29 mouse cellular contexts compared by ENCODE assay signal in the genomic region with DNA sequence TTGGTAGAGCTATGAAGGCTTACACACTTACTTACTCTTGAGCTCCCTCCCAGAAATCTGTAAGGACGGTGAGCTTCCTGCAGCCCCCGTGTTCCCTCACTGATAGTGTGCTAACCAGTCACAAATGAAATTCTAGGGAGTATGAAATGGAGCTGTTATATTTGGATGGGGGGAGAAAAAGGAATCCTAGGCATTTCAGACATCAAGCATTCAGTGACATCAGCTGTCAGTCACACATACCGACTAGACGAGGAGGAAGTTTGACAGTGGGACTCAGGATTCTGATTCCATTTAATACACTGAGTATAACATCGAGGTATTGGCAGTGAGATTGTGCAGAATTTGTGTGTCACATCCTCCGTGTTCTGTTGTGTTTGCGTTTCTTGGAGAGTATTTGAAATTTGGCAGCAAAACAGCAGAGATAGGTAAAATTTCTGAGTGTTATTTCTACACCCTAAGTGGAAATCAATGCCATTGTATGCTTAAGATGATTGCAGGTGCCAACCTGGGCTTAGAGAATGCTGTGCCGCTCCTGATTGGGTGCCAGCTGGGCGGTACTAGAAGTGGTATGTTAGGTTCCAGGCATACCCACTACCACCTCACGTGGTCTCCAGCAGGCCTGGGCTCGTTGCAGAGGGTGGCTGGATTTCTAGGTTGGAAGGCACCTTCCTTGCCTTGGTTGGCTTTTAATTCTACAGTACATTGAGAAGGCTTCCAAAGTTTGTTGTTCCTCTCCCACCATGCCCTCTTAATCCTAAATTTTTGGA.
DNase-seq lines count a peak whose midpoint lies in the region; ATAC-seq and TF ChIP-seq lines count a peak whose summit lies in the region.
"Had no signal": no experiment of that assay in that cellular context is flagged by ENCODE, and none has a peak within 500 bp of the region (broad histone marks: within the 10 kb centered on the region; RNA-seq: fewer than 3 reads in every experiment).

No protein-coding gene starts in this region.

- intact Hi-C loops in heart, adult 2 months (cut with DNase I), result no loop called here

- H3K4me1 ChIP-seq in embryonic facial prominence, embryonic 14.5 days (ENCODE audit: control insufficient read depth, insufficient read depth, low read length), result peaks cover 14% of the 10 kb centered on the region
- peaks cover 34% of the 10 kb centered on the region for H3K4me1 ChIP-seq in embryonic facial prominence, embryonic 10.5 days
- peaks cover 25 to 49% of the 10 kb centered on the region in 2 experiments for H3K4me1 ChIP-seq in heart, embryonic 14.5 days (ENCODE audit: control insufficient read depth in 2 of 2, insufficient read depth in 2 of 2, low read length in 2 of 2)
- peaks cover 13% of the 10 kb centered on the region for H3K4me1 ChIP-seq in heart, adult 2 months (ENCODE audit: control insufficient read depth, insufficient read depth, low read length)
- H3K4me1 ChIP-seq in kidney, embryonic 15.5 days, result peaks cover 35% of the 10 kb centered on the region
- H3K4me1 ChIP-seq: midbrain, embryonic 12.5 days; neural tube, embryonic 12.5 days had no signal

- H3K4me2 ChIP-seq in embryonic facial prominence, embryonic 14.5 days (ENCODE audit: low read depth, low read length), result no peak overlapping the region
- peak overlapping the region; percentile 24; the same call in 1 of the 2 replicates for H3K4me2 ChIP-seq in heart, embryonic 14.5 days (ENCODE audit: low read length)
- H3K4me2 ChIP-seq in kidney, embryonic 15.5 days, result no peak overlapping the region
- H3K4me2 ChIP-seq: embryonic facial prominence, embryonic 12.5 days; forebrain, embryonic 12.5 days; lung, embryonic 14.5 days; midbrain, embryonic 12.5 days; neural tube, embryonic 12.5 days had no signal

- no peaks in the 10 kb centered on the region for H3K9me3 ChIP-seq in embryonic facial prominence, embryonic 14.5 days (ENCODE audit: control insufficient read depth, low read length)
- no peaks in the 10 kb centered on the region for H3K9me3 ChIP-seq in embryonic facial prominence, embryonic 10.5 days
- no peaks in the 10 kb centered on the region for H3K9me3 ChIP-seq in heart, embryonic 14.5 days (ENCODE audit: control insufficient read depth, low read length)
- no peaks in the 10 kb centered on the region for H3K9me3 ChIP-seq in kidney, embryonic 15.5 days (replicated peaks)
- H3K9me3 ChIP-seq: embryonic facial prominence, embryonic 12.5 days; forebrain, embryonic 12.5 days; megakaryocyte, embryonic 14.5 days; midbrain, embryonic 12.5 days; neural tube, embryonic 12.5 days had no signal

- no peak overlapping the region for H3K4me3 ChIP-seq in embryonic facial prominence, embryonic 14.5 days (ENCODE audit: low read depth, low read length)
- no peak overlapping the region for H3K4me3 ChIP-seq in embryonic facial prominence, embryonic 10.5 days
- H3K4me3 ChIP-seq in heart, embryonic 14.5 days (ENCODE audit: control insufficient read depth in 1 of 2, insufficient read depth in 1 of 2, low read depth in 1 of 2, low read length in 2 of 2), result no peak overlapping the region
- H3K4me3 ChIP-seq in heart, adult 2 months, result no peak overlapping the region
- no peak overlapping the region for H3K4me3 ChIP-seq in kidney, embryonic 15.5 days (replicated peaks)
- H3K4me3 ChIP-seq: embryonic facial prominence, embryonic 12.5 days; forebrain, embryonic 12.5 days; midbrain, embryonic 12.5 days; myocyte; neural tube, embryonic 12.5 days had no signal

- H3K36me3 ChIP-seq in embryonic facial prominence, embryonic 14.5 days (ENCODE audit: control insufficient read depth, insufficient read depth, low read length), result no peaks in the 10 kb centered on the region
- H3K36me3 ChIP-seq in embryonic facial prominence, embryonic 10.5 days (replicated peaks), result 0 out of 2 replicates have a peak, but pooled peaks cover 5% of the 10 kb centered on the region
- H3K36me3 ChIP-seq in heart, embryonic 14.5 days (ENCODE audit: control insufficient read depth, insufficient read depth, low read length), result peaks cover 7% of the 10 kb centered on the region; the same call in 1 of the 2 replicates
- H3K36me3 ChIP-seq in heart, adult 2 months (ENCODE audit: control insufficient read depth, insufficient read depth, low read length), result no peaks in the 10 kb centered on the region
- H3K36me3 ChIP-seq in kidney, embryonic 15.5 days, result no peaks in the 10 kb centered on the region
- H3K36me3 ChIP-seq: embryonic facial prominence, embryonic 12.5 days; forebrain, embryonic 12.5 days; midbrain, embryonic 12.5 days; neural tube, embryonic 12.5 days had no signal

- TF ChIP-seq POLR2A in heart, adult 2 months (IDR thresholded peaks at IDR 0.05; ENCODE audit: insufficient read depth, low read depth, low read length), result no peak

- H3K79me2 ChIP-seq in heart, adult 2 months (replicated peaks; ENCODE audit: control insufficient read depth, insufficient read depth, low read length), result peaks cover 3% of the 10 kb centered on the region; the same call in 1 of the 2 replicates

- 60% methylated on average over 11 of the region's 11 CpGs for WGBS in embryonic facial prominence, embryonic 14.5 days
- WGBS in embryonic facial prominence, embryonic 10.5 days, result 78% methylated on average over 11 of the region's 11 CpGs
- 40% methylated on average over 11 of the region's 11 CpGs for WGBS in heart, embryonic 14.5 days
- 49% methylated on average over 11 of the region's 11 CpGs for WGBS in heart, adult 2 months
- WGBS in kidney, embryonic 15.5 days, result 77% methylated on average over 11 of the region's 11 CpGs

- TF ChIP-seq CTCF in heart, adult 2 months (IDR thresholded peaks at IDR 0.05), result no peak

- no peak for DNase-seq in embryonic facial prominence, embryonic 14.5 days (ENCODE audit: low spot score)
- DNase-seq in embryonic facial prominence, embryonic 10.5 days (ENCODE audit: low spot score), result no peak
- DNase-seq in heart, adult 2 months, result no peak
- no peak for DNase-seq in kidney, adult 9 months
- DNase-seq in urinary bladder, postnatal 36 days (ENCODE audit: low spot score in 2 of 2), result peak; percentile 14 to 44
- DNase-seq in urinary bladder, adult 2 months (ENCODE audit: low spot score), result no peak
- DNase-seq: adrenal gland, adult 8-10 months; cerebellum, adult 8-10 months; cerebellum, postnatal 25 days; forebrain, postnatal 0 days; gastrocnemius, postnatal 14 days; kidney, adult 18-20 months; layer of hippocampus, postnatal 36 days; left cerebral cortex, postnatal 4 days; right cerebral cortex, adult 18-20 months; thymus, adult 2 months; thymus, postnatal 36 days had no signal

- no peak overlapping the region for H3K9ac ChIP-seq in embryonic facial prominence, embryonic 14.5 days (ENCODE audit: low read depth, low read length)
- H3K9ac ChIP-seq in heart, embryonic 14.5 days (ENCODE audit: low read length), result 0 out of 2 replicates have a peak overlapping the region, but pooled peaks have one; percentile 8
- H3K9ac ChIP-seq in heart, adult 2 months (ENCODE audit: low read depth, low read length), result no peak overlapping the region
- H3K9ac ChIP-seq in kidney, embryonic 15.5 days, result no peak overlapping the region
- H3K9ac ChIP-seq: embryonic facial prominence, embryonic 12.5 days; forebrain, embryonic 12.5 days; forebrain, postnatal 0 days; liver, embryonic 14.5 days; lung, embryonic 14.5 days; midbrain, embryonic 12.5 days; neural tube, embryonic 12.5 days had no signal

- peak; percentile 66; the same call in 1 of the 2 replicates for ATAC-seq in embryonic facial prominence, embryonic 14.5 days (ENCODE audit: low read depth)
- no peak for ATAC-seq in heart, embryonic 14.5 days (ENCODE audit: insufficient number of reproducible peaks, insufficient read depth, low FRiP score, low read depth)
- ATAC-seq in kidney, embryonic 15.5 days (replicated peaks; ENCODE audit: low FRiP score), result no peak
- ATAC-seq: forebrain, postnatal 0 days; hindbrain, embryonic 16.5 days had no signal

- H3K27ac ChIP-seq in embryonic facial prominence, embryonic 14.5 days (replicated peaks; ENCODE audit: low read depth, low read length), result peak overlapping the region; percentile 6; the same call in 1 of the 2 replicates
- no peak overlapping the region for H3K27ac ChIP-seq in embryonic facial prominence, embryonic 10.5 days (replicated peaks)
- H3K27ac ChIP-seq in heart, embryonic 14.5 days (replicated peaks in 1 of 2; ENCODE audit: control insufficient read depth in 1 of 2, insufficient read depth in 1 of 2, low read depth in 2 of 2, low read length in 2 of 2), result peak overlapping the region; percentile 8 to 51; a peak in 2 of 4 replicates
- no peak overlapping the region for H3K27ac ChIP-seq in heart, adult 2 months
- H3K27ac ChIP-seq in kidney, embryonic 15.5 days, result 0 out of 2 replicates have a peak overlapping the region, but pooled peaks have one; percentile 23
- H3K27ac ChIP-seq: embryonic facial prominence, embryonic 12.5 days; forebrain, embryonic 12.5 days; liver, embryonic 14.5 days; midbrain, embryonic 12.5 days; neural tube, embryonic 12.5 days had no signal

- TF ChIP-seq EP300 in heart, adult 2 months (IDR thresholded peaks at IDR 0.05; ENCODE audit: insufficient read depth, low read depth, low read length), result no peak

- H3K27me3 ChIP-seq in embryonic facial prominence, embryonic 14.5 days (replicated peaks; ENCODE audit: control insufficient read depth, insufficient read depth, low read length), result no peaks in the 10 kb centered on the region
- no peaks in the 10 kb centered on the region for H3K27me3 ChIP-seq in embryonic facial prominence, embryonic 10.5 days (replicated peaks; ENCODE audit: low read depth, poor library complexity, severe bottlenecking)
- no peaks in the 10 kb centered on the region for H3K27me3 ChIP-seq in heart, embryonic 14.5 days (ENCODE audit: control insufficient read depth, insufficient read depth, low read length)
- no peaks in the 10 kb centered on the region for H3K27me3 ChIP-seq in heart, adult 2 months (ENCODE audit: control insufficient read depth, insufficient read depth, low read length)
- no peaks in the 10 kb centered on the region for H3K27me3 ChIP-seq in kidney, embryonic 15.5 days
- H3K27me3 ChIP-seq: CH12.LX; embryonic facial prominence, embryonic 12.5 days; forebrain, embryonic 12.5 days; megakaryocyte, embryonic 14.5 days; midbrain, embryonic 12.5 days; neural tube, embryonic 12.5 days had no signal

Comparison
In these comparisons a context has a peak if more than half of its experiments do, and no peak if none do; other contexts are left out.
1. DNase-seq: peak in urinary bladder, postnatal 36 days (2 of 2); none in embryonic facial prominence, embryonic 14.5 days (single experiment), embryonic facial prominence, embryonic 10.5 days (single experiment), heart, adult 2 months (0 of 2), kidney, adult 9 months (single experiment) and urinary bladder, adult 2 months (single experiment).
2. H3K27ac ChIP-seq: peak in embryonic facial prominence, embryonic 14.5 days (single experiment), heart, embryonic 14.5 days (2 of 2) and kidney, embryonic 15.5 days (single experiment); none in embryonic facial prominence, embryonic 10.5 days (single experiment) and heart, adult 2 months (single experiment).